Mouse (Mus musculus): ENCODE measurements around the gene Rabggtb.

- TF ChIP-seq CTCF (IDR thresholded peaks at IDR 0.05; ENCODE audit: extremely low read depth, insufficient read depth, insufficient read length, insufficient replicate concordance) (no peak), POLR2A (IDR thresholded peaks at IDR 0.05; ENCODE audit: low read depth, low read length) (no peak)
Observed at GRCm38 (mm10) chr3:153897216-153897615, 15.6 kb downstream of the Rabggtb start.

Data from spleen, adult 2 months (tissue).